Mouse (Mus musculus): ENCODE measurements around the gene Timm44.

Timm44 gene

DNA sequence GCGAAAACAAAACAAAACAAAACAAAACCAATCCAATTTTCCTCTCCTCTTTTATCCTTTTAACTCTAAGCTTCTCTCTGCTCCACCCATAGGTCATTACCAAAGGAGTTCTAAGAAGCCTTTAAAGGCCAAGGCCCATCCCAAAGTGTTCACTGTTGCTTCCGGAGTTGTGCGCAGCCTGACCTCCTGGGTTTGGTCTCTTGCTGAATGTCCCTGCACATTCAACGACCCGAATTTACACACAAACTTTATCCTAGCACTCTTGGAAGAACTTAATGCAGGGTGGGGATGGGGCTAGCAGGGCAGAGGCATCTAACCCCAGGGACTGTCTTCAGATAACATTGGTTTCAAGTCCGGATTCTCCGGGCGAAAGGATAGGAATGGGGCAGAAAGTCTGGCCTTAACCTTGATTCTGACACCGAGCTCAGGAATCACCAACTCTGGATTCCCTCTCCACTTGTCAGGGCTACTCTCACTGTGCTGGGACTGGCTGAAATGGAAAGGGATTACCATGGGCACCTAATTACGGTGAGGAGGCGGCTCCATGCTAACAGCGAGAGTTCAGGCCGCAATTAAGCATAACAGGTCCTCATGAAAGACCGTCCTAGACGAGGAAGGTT, 37.8 kb downstream of the Timm44 start:
- DNase-seq (ENCODE audit: low spot score in 2 of 2) = no peak

GRCm38 (mm10) chr8:4230612-4231351, 44.9 kb downstream of the Timm44 start:
- DNase-seq (ENCODE audit: low spot score in 2 of 2) = no peak

- no peak for DNase-seq (ENCODE audit: low spot score in 2 of 2)
These were observed 45.9 kb downstream of the Timm44 start for GRCm38 (mm10) chr8:4229784-4230183.

- DNase-seq (ENCODE audit: low spot score in 2 of 2) = no peak
These were observed 47.8 kb downstream of the Timm44 start for GRCm38 (mm10) chr8:4227919-4228318.

GRCm38 (mm10) chr8:4226739-4227347, 48.9 kb downstream of the Timm44 start, which contains the start of gene Lrrc8e:
Gene Lrrc8e (plus strand): TSS chr8:4226827.
- DNase-seq (ENCODE audit: low spot score in 2 of 2) = no peak

GRCm38 (mm10) chr8:4226323-4226722, 49.4 kb downstream of the Timm44 start:
- no peak for DNase-seq (ENCODE audit: low spot score in 2 of 2)

DNA sequence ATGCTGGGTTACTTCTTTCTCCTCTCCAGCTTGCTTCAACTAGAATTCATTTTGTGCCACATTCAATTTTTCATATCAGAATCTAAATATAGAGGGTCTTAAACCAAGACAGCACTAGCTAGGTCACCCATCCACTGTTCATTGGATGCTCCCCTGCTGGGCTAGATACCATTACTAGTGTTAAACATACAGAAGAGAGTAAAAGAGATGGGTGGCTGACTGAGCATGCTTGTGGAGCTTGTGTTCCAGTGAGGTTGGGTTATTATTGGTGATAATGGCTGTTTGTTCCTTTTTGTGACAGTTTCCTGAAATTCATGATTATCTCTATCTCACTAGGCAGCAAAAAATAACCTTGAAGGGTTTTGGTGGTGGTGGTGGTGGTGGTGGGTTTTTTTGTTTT, 53.7 kb downstream of the Timm44 start:
- no peak for DNase-seq (ENCODE audit: low spot score in 2 of 2)

GRCm38 (mm10) chr8:4219617-4220016, 56.1 kb downstream of the Timm44 start:
- no peak for DNase-seq (ENCODE audit: low spot score in 2 of 2)

DNA sequence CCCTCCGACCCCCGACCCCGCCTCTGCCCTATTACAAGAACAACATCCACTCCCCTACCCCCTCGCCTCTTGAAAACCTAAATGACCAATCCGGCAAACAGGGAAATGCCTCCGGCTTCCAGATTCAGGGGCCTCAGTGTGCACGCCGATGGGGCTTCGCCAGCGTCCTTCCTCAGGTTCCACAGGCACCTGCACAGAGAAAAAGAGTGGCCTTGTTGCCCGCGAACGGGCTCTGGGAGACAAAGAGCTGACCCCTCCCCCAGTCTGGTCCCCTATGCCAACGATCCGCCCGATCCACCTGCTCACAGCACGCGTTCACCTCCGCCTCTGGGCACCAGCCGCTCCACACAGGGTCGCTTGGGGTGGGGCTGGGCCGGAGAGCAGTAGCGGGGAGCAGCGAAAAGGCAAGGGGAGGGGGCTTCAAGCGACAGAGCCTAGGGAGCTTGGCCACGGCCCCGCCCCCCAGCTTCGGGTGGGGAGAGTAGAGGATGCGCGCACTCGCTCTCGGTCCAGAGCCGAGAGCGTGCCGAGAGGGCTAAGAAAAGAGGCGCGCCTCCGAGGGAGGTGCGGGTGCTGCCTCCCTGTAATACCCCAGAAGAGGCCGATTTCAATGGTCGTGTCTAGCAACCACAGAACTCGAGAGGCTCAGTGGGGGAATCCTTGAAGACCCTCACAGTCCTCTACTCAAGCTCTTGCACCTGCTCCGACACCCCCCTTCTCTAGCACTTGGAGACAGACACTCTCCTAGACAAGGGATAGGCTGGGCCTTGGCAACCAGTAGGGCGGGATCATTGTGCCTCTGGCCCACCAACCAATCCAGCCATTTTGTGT, 58.7 kb downstream of the Timm44 start, which contains the start of gene Prr36:
Gene Prr36, minus strand, starts transcription at position 669 of the 831 bp plus-strand sequence.
- DNase-seq (ENCODE audit: low spot score in 2 of 2) = no peak

GRCm38 (mm10) chr8:4216296-4216695, 59.4 kb downstream of the Timm44 start:
- DNase-seq (ENCODE audit: low spot score in 2 of 2) = no peak

DNA sequence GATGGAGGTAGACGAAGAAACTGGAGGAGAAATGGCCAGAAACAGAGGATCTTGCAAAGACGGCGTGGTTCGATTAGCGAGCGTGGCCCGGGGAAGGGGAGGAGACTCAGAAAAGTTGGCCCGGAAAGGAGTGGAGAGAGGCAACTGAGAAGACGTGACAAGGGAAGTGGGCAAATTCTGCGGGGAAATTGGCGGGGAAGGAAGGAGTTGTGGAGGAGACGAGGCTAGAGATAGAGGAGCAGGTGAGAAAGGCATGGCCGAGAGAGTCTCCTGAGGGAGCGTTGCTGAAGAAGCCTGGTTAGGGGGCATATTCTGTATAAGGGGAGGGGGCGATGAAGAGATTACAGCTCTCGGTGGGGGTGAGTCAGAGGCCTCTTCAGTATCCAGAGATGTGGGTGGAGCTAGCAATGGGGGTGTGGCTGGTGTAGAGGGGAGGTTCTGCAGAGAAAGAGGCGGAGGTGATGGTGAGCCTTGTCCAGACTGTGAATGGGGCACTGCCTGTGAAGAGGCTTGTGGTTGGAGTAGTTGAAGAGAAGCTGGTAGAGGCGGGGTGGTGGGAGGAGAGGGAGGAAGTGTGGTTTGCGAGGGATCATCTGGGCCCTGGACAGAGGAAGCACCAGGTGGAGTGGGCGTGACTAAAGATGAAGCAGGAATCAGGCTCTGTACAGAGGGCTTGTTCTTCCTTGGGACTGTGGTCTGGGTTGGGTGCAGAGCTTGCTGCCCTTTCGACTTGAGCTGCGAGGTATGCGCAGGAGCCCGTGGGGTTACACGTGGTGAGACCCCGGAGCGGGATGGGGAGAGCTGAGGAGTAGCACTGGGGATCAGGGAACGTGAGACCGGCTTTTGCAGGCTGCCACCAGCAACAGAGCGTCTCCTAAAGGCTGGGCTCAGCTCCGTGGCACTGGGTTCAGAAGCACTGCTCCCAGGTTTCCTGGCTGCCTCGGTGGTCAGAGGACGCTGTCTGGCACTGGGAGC, 61.4 kb downstream of the Timm44 start:
- DNase-seq (ENCODE audit: low spot score in 2 of 2) = peak in 1 of 2 experiments; percentile 38

DNA sequence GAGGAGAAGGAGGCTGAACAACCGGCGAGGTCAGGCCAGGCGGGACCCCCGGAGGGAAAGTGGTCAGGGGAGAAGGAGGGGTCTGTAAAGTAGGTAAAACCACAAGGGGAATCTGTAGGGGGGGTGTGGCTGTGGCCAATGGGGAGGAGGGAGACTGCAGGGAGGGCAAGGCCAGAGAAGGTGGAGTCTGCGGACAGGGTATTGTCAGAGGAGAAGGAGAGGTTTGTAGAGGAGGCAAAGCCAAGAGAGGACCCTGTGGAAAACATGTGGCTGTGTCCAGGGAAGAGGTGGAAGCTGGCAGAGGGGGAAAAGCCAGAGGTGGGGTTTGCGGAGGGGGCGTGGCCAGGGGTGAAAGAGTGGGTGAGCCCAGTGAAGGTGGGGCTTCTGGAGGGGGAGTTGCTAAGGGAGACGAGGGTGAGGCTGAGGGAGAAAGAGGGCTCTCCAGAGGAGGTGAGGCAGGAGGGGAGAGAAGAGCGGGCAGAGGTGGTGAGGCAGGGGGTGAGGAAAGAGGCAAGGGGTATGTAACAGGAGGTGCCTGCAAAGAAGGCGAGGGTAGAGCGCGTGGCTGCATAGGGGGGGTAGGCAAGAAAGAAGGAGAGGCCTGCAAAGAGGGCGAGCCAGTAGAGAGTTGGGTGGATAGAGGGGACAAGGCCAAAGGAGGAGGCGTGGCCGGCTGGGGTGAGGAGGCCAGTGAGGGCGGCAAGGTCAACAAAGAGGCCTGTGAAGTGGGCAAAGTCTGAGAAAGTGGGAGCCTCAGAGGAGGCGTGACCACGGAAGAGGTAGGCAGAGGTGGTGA, 62.3 kb downstream of the Timm44 start:
- DNase-seq (ENCODE audit: low spot score in 2 of 2) = peak in 1 of 2 experiments; percentile 17

DNA sequence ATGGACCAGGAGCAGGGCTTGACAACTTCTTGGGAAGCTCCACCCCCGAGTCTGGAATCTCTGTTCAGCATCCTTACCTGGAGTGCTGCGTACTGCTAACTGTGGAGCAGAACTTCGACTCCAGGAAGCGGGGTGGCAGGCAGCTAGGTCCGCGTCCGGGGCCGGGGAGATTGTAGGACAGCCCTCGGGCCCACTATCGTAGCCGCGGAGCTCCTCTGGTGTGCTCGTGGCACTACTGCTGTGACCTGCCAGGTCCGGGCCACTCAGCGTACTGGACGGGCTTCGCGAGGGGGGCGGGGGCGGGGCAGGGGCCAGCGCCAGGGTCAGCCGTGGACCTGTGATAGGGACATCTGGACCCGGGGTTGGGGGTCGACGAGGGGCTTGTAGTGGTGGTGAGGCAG, 62.9 kb downstream of the Timm44 start:
- DNase-seq (ENCODE audit: low spot score in 2 of 2) = no peak

DNA sequence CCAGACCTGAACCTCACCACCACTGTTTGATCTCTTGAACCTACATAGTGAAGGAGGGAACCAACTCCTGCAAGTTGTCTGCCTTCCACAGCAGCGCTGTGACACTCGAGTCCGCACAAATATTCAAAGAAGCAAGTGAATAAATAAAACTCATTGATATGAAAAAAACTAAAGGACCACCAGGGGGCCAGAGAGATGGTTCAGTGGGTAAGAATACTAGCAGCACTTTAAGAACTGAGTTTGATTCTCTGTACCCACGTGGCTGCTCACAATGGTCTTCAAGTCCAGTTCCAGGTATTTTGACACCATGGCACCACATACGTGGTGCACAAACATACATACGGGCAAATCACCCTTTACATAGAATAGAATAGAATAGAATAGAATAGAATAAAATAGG, 64.6 kb downstream of the Timm44 start:
- DNase-seq (ENCODE audit: low spot score in 2 of 2) = no peak

Data from spleen, postnatal 14 days (tissue).